Mouse (Mus musculus) stomach, postnatal 0 days (tissue): ENCODE data around the gene Gm5426. TPM values are rescaled to one million over a fixed set of nuclear protein-coding genes. Genes with fewer than 3 reads are reported as not detected.

Experiments
- ATAC-seq: fragments of 200-750 bp; cut with Nextera tagmentation; 2 replicates; pipeline ENCODE4 v1.8.0; 2017; ENCODE audit not compliant: low FRiP score, low TSS enrichment
- DNase-seq: peaks from one replicate; pipeline ENCODE4 v3.0.0-alpha.2; 2016; ENCODE audit warnings: low spot score
- H3K27ac ChIP-seq: fragments of 300-500 bp; sonication (generic); replicated peaks from 2 replicates; pipeline ENCODE4 v1.5.1; 2014; ENCODE audit warnings: mild to moderate bottlenecking, control low read depth
- H3K27me3 ChIP-seq: fragments of 300-500 bp; sonication (generic); 2 replicates; pipeline ENCODE4 v1.6.1; 2014; ENCODE audit warnings: low read length; ENCODE audit not compliant: control insufficient read depth, insufficient read depth
- H3K36me3 ChIP-seq: fragments of 300-500 bp; sonication (generic); 2 replicates; pipeline ENCODE4 v1.6.1; 2014; ENCODE audit warnings: low read length, mixed read lengths; ENCODE audit not compliant: control insufficient read depth, insufficient read depth
- H3K4me1 ChIP-seq: fragments of 300-500 bp; sonication (generic); replicated peaks from 2 replicates; pipeline ENCODE4 v1.6.1; 2014; ENCODE audit warnings: antibody characterized with exemption; ENCODE audit not compliant: control insufficient read depth, insufficient read depth
- H3K4me2 ChIP-seq: fragments of 300-500 bp; sonication (generic); replicated peaks from 2 replicates; pipeline ENCODE4 v1.6.1; 2014; ENCODE audit warnings: low read depth, mild to moderate bottlenecking, control low read depth, moderate library complexity
- H3K4me3 ChIP-seq: fragments of 300-500 bp; sonication (generic); 2 replicates; pipeline ENCODE4 v1.5.1; 2014; ENCODE audit warnings: low read depth, low read length, control low read depth
- H3K9ac ChIP-seq: fragments of 300-500 bp; sonication (generic); 2 replicates; pipeline ENCODE4 v1.6.1; 2014; ENCODE audit warnings: mild to moderate bottlenecking, low read length, control low read depth, mixed read lengths
- H3K9me3 ChIP-seq: fragments of 300-500 bp; sonication (generic); 2 replicates; pipeline ENCODE4 v1.6.1; 2016; ENCODE audit warnings: low read length; ENCODE audit not compliant: control insufficient read depth
- CTCF ChIP-seq: IDR thresholded peaks from 2 replicates; pipeline ENCODE4 v1.5.1; 2016; ENCODE audit warnings: antibody characterized with exemption, low read depth, mild to moderate bottlenecking, moderate library complexity
- EP300 ChIP-seq: optimal IDR thresholded peaks from 2 replicates; pipeline ENCODE3; 2016; ENCODE audit warnings: antibody characterized with exemption
- WGBS: fragments of 180-500 bp; shearing (Covaris S2); extraction: QIAGEN DNeasy Blood & Tissue Kit; methylation state at CpG from one replicate; pipeline ENCODE4 v1.1.7; 2014; 5-methylcytosine and 5-hydroxymethylcytosine counted together
- polyA plus RNA-seq: library from polyadenylated mRNA; unstranded; fragments of >200 nt; fragmentation: Nextera tagmentation; extraction: Ambion mirVana; gene quantifications from 2 replicates; pipeline ENCODE4 v1.2.1, GENCODE M21; 2015

Gene Gm5426
- polyA plus RNA-seq, 1 experiment from 2014 or later = not detected

- DNase-seq (no peak), ATAC-seq (no peak)
- no peak overlapping the region for H3K27ac ChIP-seq
- no peaks in the 10 kb centered on the region for H3K9me3 ChIP-seq
- no peak overlapping the region for H3K9ac ChIP-seq
- H3K27me3 ChIP-seq = no peaks in the 10 kb centered on the region
- no peak for TF ChIP-seq EP300
- no peak for TF ChIP-seq CTCF
- 66% methylated on average over 3 of the region's 3 CpGs for WGBS
- H3K4me1 ChIP-seq = no peaks in the 10 kb centered on the region
- H3K36me3 ChIP-seq = no peaks in the 10 kb centered on the region
- H3K4me3 ChIP-seq = no peak overlapping the region
- no peak overlapping the region for H3K4me2 ChIP-seq
These were observed 21.1 kb upstream of the Gm5426 start for GRCm38 (mm10) chr10:96115325-96115724.

- no peaks in the 10 kb centered on the region for H3K36me3 ChIP-seq
- no peak overlapping the region for H3K9ac ChIP-seq
- H3K4me3 ChIP-seq = no peak overlapping the region
- DNase-seq (no peak), ATAC-seq (no peak)
- no peak for TF ChIP-seq EP300
- TF ChIP-seq CTCF = no peak
- H3K27me3 ChIP-seq = no peaks in the 10 kb centered on the region
- H3K9me3 ChIP-seq = no peaks in the 10 kb centered on the region
- no peaks in the 10 kb centered on the region for H3K4me1 ChIP-seq
- 78% methylated on average over 2 of the region's 2 CpGs for WGBS
- no peak overlapping the region for H3K4me2 ChIP-seq
- H3K27ac ChIP-seq = no peak overlapping the region
These were observed 15.6 kb upstream of the Gm5426 start for GRCm38 (mm10) chr10:96120821-96121220.

GRCm38 (mm10) chr10:96121249-96122010 lies 15.0 kb upstream of the Gm5426 start:
- peak; percentile 64; the same call in 1 of the 2 replicates for ATAC-seq
- Histone ChIP-seq H3K9ac (no peak overlapping the region), H3K27me3 (no peaks in the 10 kb centered on the region), H3K4me3 (no peak overlapping the region), H3K4me1 (no peaks in the 10 kb centered on the region), H3K9me3 (no peaks in the 10 kb centered on the region), H3K4me2 (no peak overlapping the region), H3K27ac (0 out of 2 replicates have a peak overlapping the region, but pooled peaks have one; percentile 1), H3K36me3 (no peaks in the 10 kb centered on the region)
- WGBS = 41% methylated on average over 4 of the region's 4 CpGs
- TF ChIP-seq EP300 (no peak), CTCF (no peak)
- DNase-seq = no peak

DNA sequence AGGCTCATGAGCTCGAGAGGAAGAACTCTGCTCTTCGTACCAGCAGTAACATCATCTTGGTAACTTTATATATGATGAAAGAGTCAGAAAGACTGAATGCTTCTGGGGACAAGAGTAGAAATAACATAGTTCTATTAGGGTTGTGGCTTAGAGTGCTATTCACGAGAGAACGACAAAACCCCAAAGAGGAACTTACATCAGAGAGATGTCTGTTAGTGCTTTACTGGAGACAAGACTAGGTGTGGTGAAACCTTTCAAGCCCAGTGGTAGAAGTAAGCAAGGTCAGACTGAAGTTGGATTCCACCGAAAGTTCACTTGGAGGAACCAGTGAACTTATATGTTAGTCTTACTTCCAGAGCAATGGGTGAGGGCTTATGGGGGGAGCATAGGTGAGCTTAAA lies 12.5 kb upstream of the Gm5426 start:
- Histone ChIP-seq H3K4me2 (no peak overlapping the region), H3K4me3 (no peak overlapping the region), H3K27me3 (no peaks in the 10 kb centered on the region), H3K4me1 (no peaks in the 10 kb centered on the region), H3K9ac (no peak overlapping the region), H3K36me3 (no peaks in the 10 kb centered on the region), H3K27ac (no peak overlapping the region), H3K9me3 (no peaks in the 10 kb centered on the region)
- 88% methylated on average over 5 of the region's 5 CpGs for WGBS
- DNase-seq (no peak), ATAC-seq (no peak)
- TF ChIP-seq CTCF (no peak), EP300 (no peak)

DNA sequence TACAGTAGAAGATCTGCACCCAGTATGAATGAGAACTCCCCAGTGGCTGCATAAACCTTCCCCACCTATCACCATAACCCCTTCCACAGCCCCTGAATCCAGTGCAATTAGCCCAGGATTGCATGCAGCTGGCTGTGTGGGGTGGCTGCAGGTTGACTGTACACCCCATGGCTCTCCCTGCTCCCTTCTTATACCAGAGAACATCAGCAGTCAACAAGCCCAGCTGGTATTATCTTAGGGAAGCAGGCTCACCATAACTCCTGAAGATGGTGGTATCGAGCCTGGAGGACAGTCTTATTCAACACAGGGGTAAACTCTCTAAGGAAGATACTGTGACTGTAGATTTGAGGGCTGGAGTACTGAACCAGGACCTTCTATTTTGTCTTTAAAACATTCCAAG lies 12.1 kb upstream of the Gm5426 start:
- no peaks in the 10 kb centered on the region for H3K4me1 ChIP-seq
- WGBS = 92% methylated on average over 1 of the region's 1 CpGs
- H3K9ac ChIP-seq = no peak overlapping the region
- H3K9me3 ChIP-seq = no peaks in the 10 kb centered on the region
- no peak overlapping the region for H3K4me3 ChIP-seq
- DNase-seq (no peak), ATAC-seq (no peak)
- TF ChIP-seq EP300 (no peak), CTCF (no peak)
- no peak overlapping the region for H3K4me2 ChIP-seq
- H3K36me3 ChIP-seq = no peaks in the 10 kb centered on the region
- H3K27ac ChIP-seq = no peak overlapping the region
- H3K27me3 ChIP-seq = no peaks in the 10 kb centered on the region

GRCm38 (mm10) chr10:96125771-96126454 lies 10.5 kb upstream of the Gm5426 start:
- no peaks in the 10 kb centered on the region for H3K27me3 ChIP-seq
- no peak overlapping the region for H3K9ac ChIP-seq
- no peaks in the 10 kb centered on the region for H3K9me3 ChIP-seq
- peak; percentile 81 for ATAC-seq
- TF ChIP-seq CTCF (no peak), EP300 (no peak)
- H3K4me1 ChIP-seq = no peaks in the 10 kb centered on the region
- H3K4me3 ChIP-seq = no peak overlapping the region
- H3K4me2 ChIP-seq = no peak overlapping the region
- WGBS = 57% methylated on average over 9 of the region's 9 CpGs
- peak; percentile 25 for DNase-seq
- H3K27ac ChIP-seq = no peak overlapping the region
- H3K36me3 ChIP-seq = no peaks in the 10 kb centered on the region
